30 mouse cellular contexts compared by ENCODE assay signal in the genomic region with DNA sequence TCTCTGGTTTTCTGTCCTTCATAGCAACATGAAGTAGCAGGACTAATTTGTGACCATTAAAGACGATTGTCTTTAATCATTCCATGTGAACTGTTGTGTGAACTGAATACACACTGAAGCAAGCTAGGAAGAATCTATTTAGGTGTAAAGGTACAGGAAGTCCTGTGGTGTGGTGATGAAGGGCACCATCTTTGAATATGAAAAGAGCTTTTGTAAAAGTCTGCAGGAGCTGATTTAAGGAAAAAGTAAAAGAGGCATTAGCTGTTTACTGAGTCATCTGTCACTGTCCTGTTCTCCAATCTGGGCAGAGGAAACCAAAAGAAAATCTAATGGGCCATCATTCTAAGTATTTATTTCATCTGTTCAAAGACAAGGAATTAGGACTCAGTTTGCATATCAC.
"Had no signal": no experiment of that assay in that cellular context is flagged by ENCODE, and none has a peak within 500 bp of the region (broad histone marks: within the 10 kb centered on the region; RNA-seq: fewer than 3 reads in every experiment).

No protein-coding gene starts in this region.

- H3K27ac ChIP-seq: heart, embryonic 13.5 days; heart, embryonic 15.5 days; hindbrain, embryonic 10.5 days; hindbrain, embryonic 12.5 days; hindbrain, embryonic 13.5 days; hindbrain, embryonic 14.5 days; hindbrain, embryonic 15.5 days; hindbrain, postnatal 0 days; intestine, embryonic 15.5 days; kidney, embryonic 15.5 days; kidney, postnatal 0 days; layer of hippocampus, adult 2 months; left cerebral cortex, adult 2 months had no signal

- H3K9ac ChIP-seq: heart, embryonic 12.5 days; heart, embryonic 13.5 days; heart, embryonic 15.5 days; hindbrain, embryonic 12.5 days; hindbrain, embryonic 13.5 days; hindbrain, embryonic 14.5 days; hindbrain, embryonic 15.5 days; intestine, embryonic 15.5 days; kidney, embryonic 15.5 days had no signal

- H3K4me1 ChIP-seq: heart, embryonic 12.5 days; heart, embryonic 13.5 days; heart, embryonic 15.5 days; hindbrain, embryonic 10.5 days; hindbrain, embryonic 12.5 days; hindbrain, embryonic 13.5 days; hindbrain, embryonic 15.5 days; intestine, embryonic 15.5 days; kidney, embryonic 15.5 days had no signal

- H3K9me3 ChIP-seq: heart, embryonic 12.5 days; heart, embryonic 13.5 days; heart, embryonic 15.5 days; hindbrain, embryonic 10.5 days; hindbrain, embryonic 12.5 days; hindbrain, embryonic 13.5 days; hindbrain, embryonic 15.5 days; intestine, embryonic 15.5 days; kidney, embryonic 15.5 days had no signal

- H3K36me3 ChIP-seq: heart, embryonic 12.5 days; heart, embryonic 13.5 days; heart, embryonic 15.5 days; hindbrain, embryonic 10.5 days; hindbrain, embryonic 12.5 days; hindbrain, embryonic 13.5 days; hindbrain, embryonic 15.5 days; intestine, embryonic 15.5 days; kidney, embryonic 15.5 days had no signal

- H3K4me3 ChIP-seq: heart, embryonic 12.5 days; heart, embryonic 13.5 days; heart, embryonic 15.5 days; hindbrain, embryonic 10.5 days; hindbrain, embryonic 12.5 days; hindbrain, embryonic 13.5 days; hindbrain, embryonic 15.5 days; intestine, embryonic 15.5 days; kidney, embryonic 15.5 days; layer of hippocampus, adult 2 months; left cerebral cortex, adult 2 months had no signal

- DNase-seq: heart, postnatal 10 days; heart, postnatal 14 days; heart, postnatal 36 days; heart, postnatal 4 days; kidney, adult 11 months; kidney, adult 18-20 months; kidney, adult 2 months; kidney, adult 8-10 months; kidney, adult 9 months; kidney, postnatal 10 days; kidney, postnatal 14 days; kidney, postnatal 25 days; kidney, postnatal 36 days; kidney, postnatal 4 days; layer of hippocampus, adult 9-11 months; layer of hippocampus, postnatal 36 days had no signal
